Mouse (Mus musculus): ENCODE results near the gene Crybg2. TPM values are rescaled to one million over a fixed set of nuclear protein-coding genes. Genes with fewer than 3 reads are reported as not detected.

Crybg2 gene
- polyA plus RNA-seq, 1 experiment from 2014 or later = 0.82 TPM

GRCm38 (mm10) chr4:134020621-134021020 is 40.0 kb upstream of the Crybg2 start:
- H3K27ac ChIP-seq = no peak overlapping the region
- no peak overlapping the region for H3K4me3 ChIP-seq
- H3K4me2 ChIP-seq = no peak overlapping the region
- H3K9ac ChIP-seq = no peak overlapping the region
- no peak for ATAC-seq
- H3K4me1 ChIP-seq = peaks cover 17% of the 10 kb centered on the region; the same call in 1 of the 2 replicates
- H3K9me3 ChIP-seq (replicated peaks) = no peaks in the 10 kb centered on the region
- WGBS (ENCODE audit: insufficient replicate concordance) = 2% methylated on average over 11 of the region's 11 CpGs
- no peaks in the 10 kb centered on the region for H3K36me3 ChIP-seq
- H3K27me3 ChIP-seq (replicated peaks) = peaks cover 50% of the 10 kb centered on the region

DNA sequence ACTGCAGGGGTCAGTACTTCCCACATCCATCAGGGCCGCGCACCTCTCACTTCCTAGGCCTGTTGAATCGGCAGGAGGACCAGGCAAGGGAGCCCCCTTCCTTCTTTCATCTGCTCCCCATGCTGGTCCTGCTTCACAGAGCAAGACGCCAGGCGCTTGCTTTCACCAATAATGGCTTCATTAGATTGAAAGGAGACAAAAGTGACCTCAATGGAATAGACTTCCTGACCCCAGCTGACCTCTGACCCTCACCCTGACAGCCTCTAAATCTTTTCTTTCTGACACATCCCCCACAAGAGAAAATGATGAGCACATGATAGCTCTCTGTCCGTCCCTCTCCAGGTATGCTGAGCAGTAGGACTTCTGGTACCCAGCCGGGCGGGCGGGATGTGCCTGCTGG is 34.8 kb upstream of the Crybg2 start:
- no peak overlapping the region for H3K27ac ChIP-seq
- no peak overlapping the region for H3K4me2 ChIP-seq
- H3K9me3 ChIP-seq (replicated peaks) = 0 out of 2 replicates have a peak, but pooled peaks cover 4% of the 10 kb centered on the region
- H3K4me3 ChIP-seq = no peak overlapping the region
- WGBS (ENCODE audit: insufficient replicate concordance) = 69% methylated on average over 9 of the region's 9 CpGs
- H3K9ac ChIP-seq = no peak overlapping the region
- no peaks in the 10 kb centered on the region for H3K27me3 ChIP-seq (replicated peaks)
- no peaks in the 10 kb centered on the region for H3K4me1 ChIP-seq
- no peaks in the 10 kb centered on the region for H3K36me3 ChIP-seq
- ATAC-seq = no peak

GRCm38 (mm10) chr4:134035953-134036352 is 24.7 kb upstream of the Crybg2 start:
- Histone ChIP-seq H3K9ac (no peak overlapping the region), H3K4me3 (no peak overlapping the region), H3K36me3 (no peaks in the 10 kb centered on the region), H3K4me2 (no peak overlapping the region), H3K27me3 (replicated peaks) (0 out of 2 replicates have a peak, but pooled peaks cover 19% of the 10 kb centered on the region), H3K27ac (no peak overlapping the region), H3K9me3 (replicated peaks) (no peaks in the 10 kb centered on the region), H3K4me1 (no peaks in the 10 kb centered on the region)
- 6% methylated on average over 16 of the region's 16 CpGs for WGBS (ENCODE audit: insufficient replicate concordance)
- peak; percentile 27; the same call in 1 of the 2 replicates for ATAC-seq

DNA sequence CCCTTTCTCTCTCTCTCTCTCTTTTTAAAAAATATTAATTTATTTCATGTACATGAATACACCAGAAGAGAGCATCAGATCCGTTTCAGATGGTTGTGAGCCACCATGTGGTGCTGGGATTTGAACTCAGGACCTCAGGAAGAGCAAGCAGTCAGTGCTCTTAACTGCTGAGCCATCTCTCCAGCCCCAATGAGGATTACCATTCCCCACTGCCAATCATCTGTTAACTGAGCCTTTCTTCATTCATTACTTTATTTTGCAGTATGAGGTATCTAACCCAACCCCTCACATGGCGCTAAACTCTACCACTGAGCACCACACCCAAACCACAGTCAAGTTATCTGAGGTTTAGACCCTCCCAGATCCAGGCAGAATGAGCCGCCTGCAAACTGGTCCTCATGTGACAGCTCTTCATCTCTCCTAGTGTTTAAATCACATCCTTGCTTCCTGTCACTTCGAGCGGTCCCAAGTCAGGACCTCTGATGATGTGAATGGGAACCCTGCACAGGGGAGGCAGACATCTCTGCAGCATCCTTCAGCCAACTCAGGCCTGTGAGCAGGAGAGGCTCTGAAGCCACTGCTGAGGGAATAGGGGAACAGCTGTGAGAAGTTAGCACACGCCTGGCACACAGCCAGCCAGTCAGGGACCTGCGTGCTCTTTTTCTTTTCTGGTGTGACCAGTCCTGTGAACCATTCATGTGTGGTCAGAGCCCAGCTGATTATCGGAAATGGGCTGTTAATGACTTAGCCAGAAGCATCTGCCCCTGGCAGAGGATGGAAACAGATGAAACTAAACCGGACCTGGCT is 19.1 kb upstream of the Crybg2 start:
- H3K9me3 ChIP-seq (replicated peaks) = no peaks in the 10 kb centered on the region
- peaks cover 38% of the 10 kb centered on the region; the same call in 1 of the 2 replicates for H3K27me3 ChIP-seq (replicated peaks)
- no peaks in the 10 kb centered on the region for H3K36me3 ChIP-seq
- no peak overlapping the region for H3K4me2 ChIP-seq
- WGBS (ENCODE audit: insufficient replicate concordance) = 19% methylated on average over 9 of the region's 9 CpGs
- ATAC-seq = no peak
- no peak overlapping the region for H3K9ac ChIP-seq
- H3K4me3 ChIP-seq = no peak overlapping the region
- H3K4me1 ChIP-seq = peaks cover 5% of the 10 kb centered on the region; the same call in 1 of the 2 replicates
- no peak overlapping the region for H3K27ac ChIP-seq

DNA sequence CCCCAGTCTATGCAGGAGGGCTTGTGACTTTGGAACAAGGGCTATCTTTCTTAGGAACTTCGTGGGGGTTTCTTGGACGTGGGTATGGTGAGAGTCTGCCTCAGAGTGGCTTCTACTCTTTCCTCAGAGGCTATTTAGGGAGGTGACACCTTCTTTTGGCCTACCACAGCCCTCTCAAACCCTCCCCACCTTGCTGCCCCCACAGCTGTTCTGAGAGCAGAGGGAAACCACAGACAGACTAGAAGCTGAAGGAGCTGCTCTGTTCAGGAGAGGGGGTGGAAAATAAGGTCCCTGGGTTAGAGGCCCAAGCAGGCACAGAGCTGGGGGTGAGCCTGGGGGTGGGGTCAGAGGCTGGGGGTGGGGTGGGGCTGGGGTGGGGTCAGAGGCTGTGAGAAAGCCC is 17.6 kb upstream of the Crybg2 start:
- Histone ChIP-seq H3K4me3 (no peak overlapping the region), H3K9me3 (replicated peaks) (no peaks in the 10 kb centered on the region), H3K9ac (no peak overlapping the region), H3K4me2 (no peak overlapping the region), H3K27ac (no peak overlapping the region), H3K27me3 (replicated peaks) (peaks cover 30% of the 10 kb centered on the region; the same call in 1 of the 2 replicates), H3K4me1 (peaks cover 5% of the 10 kb centered on the region; the same call in 1 of the 2 replicates), H3K36me3 (no peaks in the 10 kb centered on the region)
- no peak for ATAC-seq
- 19% methylated on average over 2 of the region's 2 CpGs for WGBS (ENCODE audit: insufficient replicate concordance)

DNA sequence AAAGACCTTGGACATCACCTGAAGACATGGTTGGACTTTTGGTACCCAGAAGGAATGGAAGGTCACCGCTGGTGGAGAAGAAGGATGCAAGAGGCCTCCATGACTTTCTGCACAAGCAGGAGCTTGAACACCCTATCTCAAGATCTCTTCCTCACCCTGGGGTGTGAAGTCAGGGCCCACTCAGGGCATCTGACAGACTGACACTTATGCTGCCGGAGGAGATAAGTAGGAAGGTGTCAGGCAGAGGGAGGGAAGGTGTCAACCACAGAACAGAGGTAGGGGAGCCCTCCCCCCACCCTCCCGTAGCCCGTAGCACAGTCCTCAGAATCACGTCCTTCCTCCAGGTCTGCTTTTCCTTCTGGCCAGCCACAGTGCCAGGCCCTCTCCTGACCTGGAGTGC is 13.0 kb upstream of the Crybg2 start:
- Histone ChIP-seq H3K4me3 (no peak overlapping the region), H3K4me1 (0 out of 2 replicates have a peak, but pooled peaks cover 8% of the 10 kb centered on the region), H3K27ac (no peak overlapping the region), H3K9ac (no peak overlapping the region), H3K9me3 (replicated peaks) (no peaks in the 10 kb centered on the region), H3K36me3 (no peaks in the 10 kb centered on the region), H3K27me3 (replicated peaks) (peaks cover 17% of the 10 kb centered on the region; the same call in 1 of the 2 replicates), H3K4me2 (no peak overlapping the region)
- 28% methylated on average over 5 of the region's 5 CpGs for WGBS (ENCODE audit: insufficient replicate concordance)
- ATAC-seq = no peak

GRCm38 (mm10) chr4:134051912-134052311 is 8.7 kb upstream of the Crybg2 start:
- Histone ChIP-seq H3K9ac (no peak overlapping the region), H3K4me3 (no peak overlapping the region), H3K4me1 (0 out of 2 replicates have a peak, but pooled peaks cover 10% of the 10 kb centered on the region), H3K9me3 (replicated peaks) (no peaks in the 10 kb centered on the region), H3K27ac (no peak overlapping the region), H3K36me3 (no peaks in the 10 kb centered on the region), H3K4me2 (no peak overlapping the region), H3K27me3 (replicated peaks) (no peaks in the 10 kb centered on the region)
- WGBS (ENCODE audit: insufficient replicate concordance) = 62% methylated on average over 5 of the region's 5 CpGs
- ATAC-seq = no peak

- H3K27ac ChIP-seq = no peak overlapping the region
Observed at GRCm38 (mm10) chr4:134052560-134052959, 8.1 kb upstream of the Crybg2 start.

DNA sequence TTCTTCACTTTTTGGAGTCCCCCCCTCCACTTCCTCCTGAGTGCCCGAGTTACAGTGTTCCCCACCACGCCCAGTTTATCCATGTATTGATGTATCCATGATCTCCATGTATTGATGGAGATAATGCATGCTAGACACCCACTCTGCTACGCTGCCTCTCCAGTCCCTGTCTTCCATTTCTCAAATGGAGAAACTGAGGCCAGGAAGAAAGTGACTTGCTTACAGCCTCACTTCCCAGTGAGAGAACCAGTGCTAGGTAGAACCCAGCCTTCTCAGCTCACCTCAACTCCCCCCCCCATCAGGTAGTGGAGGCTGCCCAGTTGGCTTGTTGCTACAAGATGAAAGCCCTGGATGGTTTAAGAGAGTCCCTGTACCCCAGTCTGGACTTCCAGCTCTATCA is 7.1 kb upstream of the Crybg2 start, which contains the start of gene Zfp683:
Gene Zfp683 (plus strand): TSS at position 301 of the 400 bp plus-strand sequence.
- Histone ChIP-seq H3K4me3 (no peak within 1 kb of the TSS), H3K27ac (no peak within 1 kb of the TSS), H3K4me1 (peaks cover 17% of the 10 kb centered on the region; the same call in 1 of the 2 replicates), H3K9me3 (replicated peaks) (no peaks in the 10 kb centered on the region), H3K4me2 (no peak within 1 kb of the TSS), H3K36me3 (no peaks in the 10 kb centered on the region), H3K9ac (no peak within 1 kb of the TSS), H3K27me3 (replicated peaks) (no peaks in the 10 kb centered on the region; the same call in 1 of the 2 replicates)
- 57% methylated on average over 3 of the region's 3 CpGs for WGBS (ENCODE audit: insufficient replicate concordance)
- ATAC-seq = no peak

More at GRCm38 (mm10) chr4:134052560-134052959, 8.1 kb upstream of the Crybg2 start:
- Histone ChIP-seq H3K9ac (no peak overlapping the region), H3K9me3 (replicated peaks) (no peaks in the 10 kb centered on the region), H3K36me3 (no peaks in the 10 kb centered on the region), H3K4me3 (no peak overlapping the region), H3K27me3 (replicated peaks) (no peaks in the 10 kb centered on the region; the same call in 1 of the 2 replicates), H3K4me2 (no peak overlapping the region), H3K4me1 (0 out of 2 replicates have a peak, but pooled peaks cover 10% of the 10 kb centered on the region)
- WGBS (ENCODE audit: insufficient replicate concordance) = 14% methylated on average over 8 of the region's 8 CpGs
- no peak for ATAC-seq

DNA sequence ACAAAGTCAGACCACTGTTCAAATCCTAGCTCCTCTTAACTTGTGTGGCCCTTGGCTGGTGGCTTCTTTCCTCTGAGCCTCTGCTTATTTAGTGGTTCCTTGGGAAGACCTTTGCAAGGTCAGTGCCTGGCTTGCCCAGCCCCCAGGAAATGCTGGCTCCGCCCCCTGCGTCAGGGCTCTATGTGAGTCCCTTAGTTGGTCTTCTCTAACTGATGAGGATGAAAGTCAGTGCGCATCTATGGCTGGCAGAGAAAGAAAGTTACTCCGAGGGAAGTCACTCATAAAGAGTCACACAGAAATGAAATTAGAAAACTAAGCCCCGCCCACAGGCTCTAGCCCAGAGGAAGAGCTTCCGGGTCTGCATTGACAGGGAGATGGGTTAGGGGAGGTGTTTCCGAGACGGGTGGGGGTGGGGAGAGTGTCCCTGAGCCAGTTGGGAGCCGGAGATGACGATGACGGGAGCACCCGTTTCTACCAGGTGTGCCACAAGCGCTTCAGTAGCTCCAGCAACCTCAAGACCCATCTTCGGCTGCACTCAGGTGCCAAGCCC is 2.4 kb upstream of the Crybg2 start:
- WGBS (ENCODE audit: insufficient replicate concordance) = 16% methylated on average over 14 of the region's 14 CpGs

DNA sequence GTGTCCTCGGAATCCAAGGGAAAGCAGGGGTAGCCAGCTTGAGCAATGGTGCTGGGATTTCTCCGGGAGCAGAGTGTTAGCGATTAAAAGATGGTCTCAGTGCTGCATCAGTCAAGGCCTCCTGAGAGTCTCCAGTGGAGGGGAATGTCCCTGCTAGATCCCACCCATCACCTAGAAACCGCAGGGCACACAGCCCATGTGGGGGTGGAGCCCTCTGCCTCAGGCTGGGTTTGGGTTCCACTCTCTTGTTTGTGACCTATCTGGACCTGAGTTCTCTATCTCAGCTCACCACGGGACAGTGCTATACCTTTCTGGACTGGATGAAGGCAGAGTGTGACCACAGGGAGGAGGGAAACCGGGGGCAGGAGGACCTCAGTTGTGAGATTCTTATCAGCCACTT is 1.7 kb upstream of the Crybg2 start:
- Histone ChIP-seq H3K27ac (no peak overlapping the region), H3K9me3 (replicated peaks) (no peaks in the 10 kb centered on the region), H3K4me3 (no peak overlapping the region), H3K4me2 (peak overlapping the region; percentile 50; the same call in 1 of the 2 replicates), H3K27me3 (replicated peaks) (peaks cover 25% of the 10 kb centered on the region), H3K9ac (no peak overlapping the region), H3K36me3 (no peaks in the 10 kb centered on the region), H3K4me1 (peaks cover 29% of the 10 kb centered on the region)
- no peak for ATAC-seq
- WGBS (ENCODE audit: insufficient replicate concordance) = 51% methylated on average over 6 of the region's 6 CpGs

More for the DNA sequence above, 2.4 kb upstream of the Crybg2 start:
- H3K27ac ChIP-seq = no peak overlapping the region
- ATAC-seq = no peak
- H3K4me1 ChIP-seq = peaks cover 29% of the 10 kb centered on the region
- peaks cover 19% of the 10 kb centered on the region for H3K27me3 ChIP-seq (replicated peaks)
- H3K9me3 ChIP-seq (replicated peaks) = no peaks in the 10 kb centered on the region
- H3K36me3 ChIP-seq = no peaks in the 10 kb centered on the region
- H3K4me3 ChIP-seq = peak overlapping the region; percentile 21
- no peak overlapping the region for H3K9ac ChIP-seq
- H3K4me2 ChIP-seq = peak overlapping the region; percentile 50
